Mouse (Mus musculus) ES-E14 (cell line): ENCODE measurements around the gene Wnt7a.

Source experiments
- CHD2 ChIP-seq: IDR thresholded peaks from 2 replicates; pipeline ENCODE4 v1.6.1; 2014; ENCODE audit warnings: mild to moderate bottlenecking, low read depth, low read length, inconsistent platforms
- HCFC1 ChIP-seq: IDR thresholded peaks from 2 replicates; pipeline ENCODE4 v1.6.1; 2012; ENCODE audit warnings: low read length, inconsistent platforms, borderline replicate concordance; ENCODE audit not compliant: insufficient read depth
- MAFK ChIP-seq: IDR thresholded peaks from 2 replicates; pipeline ENCODE4 v1.6.1; 2014; ENCODE audit warnings: mild to moderate bottlenecking, low read depth, low read length, inconsistent platforms; ENCODE audit not compliant: insufficient read depth
- ZC3H11A ChIP-seq: IDR thresholded peaks from 2 replicates; pipeline ENCODE4 v1.6.1; 2012; ENCODE audit warnings: low read depth, mild to moderate bottlenecking, inconsistent platforms, low read length, borderline replicate concordance
- ZNF384 ChIP-seq: IDR thresholded peaks from 2 replicates; pipeline ENCODE4 v1.6.1; 2012; ENCODE audit warnings: low read depth, low read length, inconsistent platforms

GRCm38 (mm10) chr6:91441145-91441662 lies 30.0 kb upstream of the Wnt7a start:
- no peak for TF ChIP-seq MAFK
- TF ChIP-seq HCFC1: no peak
- TF ChIP-seq ZNF384: no peak
- no peak for TF ChIP-seq ZC3H11A
- no peak for TF ChIP-seq CHD2
